Comparison of ENCODE assay signal across 11 mouse cellular contexts in the genomic region with DNA sequence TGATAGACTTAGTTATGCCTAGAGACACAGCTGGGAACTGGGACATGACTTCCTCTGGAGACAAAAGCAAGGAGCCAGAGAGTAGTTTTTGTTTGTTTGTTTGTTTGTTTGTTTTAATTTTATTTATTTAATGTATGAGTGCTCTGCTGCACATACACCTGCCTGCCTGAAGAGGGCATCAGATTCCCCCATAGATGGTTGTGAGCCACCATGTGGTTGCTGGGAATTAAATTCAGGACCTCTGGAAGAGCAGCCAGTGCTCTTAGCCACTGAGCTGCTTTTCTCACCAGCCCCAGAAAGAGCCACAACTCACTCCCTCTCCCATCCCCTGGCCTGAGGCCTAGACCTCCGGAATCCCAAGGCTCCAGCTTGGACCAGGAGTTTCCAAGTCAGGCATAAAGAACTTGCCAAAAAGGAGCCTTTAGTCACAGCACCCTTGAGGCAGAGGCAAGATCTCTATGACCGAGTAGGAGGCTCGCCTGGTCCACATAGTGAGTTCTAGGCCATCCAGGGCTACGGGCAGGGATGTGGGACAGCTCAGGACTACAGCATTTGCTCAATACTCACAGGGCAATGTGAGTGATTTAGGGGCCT. TPM values are rescaled to one million over a fixed set of nuclear protein-coding genes. Genes with fewer than 3 reads are reported as not detected.
DNase-seq lines count a peak whose midpoint lies in the region; ATAC-seq and TF ChIP-seq lines count a peak whose summit lies in the region.
"Had no signal": no experiment of that assay in that cellular context is flagged by ENCODE, and none has a peak within 500 bp of the region (broad histone marks: within the 10 kb centered on the region; RNA-seq: fewer than 3 reads in every experiment).

No protein-coding gene starts in this region.

- DNase-seq in adrenal gland, postnatal 10 days: peak; percentile 53
- no peak for DNase-seq in adrenal gland, adult 8-10 months
- DNase-seq in kidney, postnatal 0 days (ENCODE audit: low spot score): no peak
- DNase-seq in kidney, adult 9 months: no peak
- DNase-seq in CH12.LX (ENCODE audit: extremely low read depth): no peak
- DNase-seq in gastrocnemius, postnatal 25 days: peak; percentile 57
- DNase-seq in yolk sac, embryonic 10.5 days (ENCODE audit: low spot score): no peak
- no peak for DNase-seq in cerebellum, postnatal 4 days (ENCODE audit: low spot score in 2 of 2)

- peak; percentile 63 for TF ChIP-seq CTCF in kidney, postnatal 0 days (IDR thresholded peaks at IDR 0.05; ENCODE audit: low read depth)
- TF ChIP-seq CTCF in CH12.LX (conservative IDR thresholded peaks at IDR 0.05 in 1 of 2, IDR thresholded peaks at IDR 0.05 in 1 of 2; ENCODE audit: low read depth in 2 of 2, low read length in 2 of 2): peak; percentile 17 to 45; a peak in 3 of 4 replicates

- H3K27ac ChIP-seq in kidney, postnatal 0 days: no peak overlapping the region
- no peak overlapping the region for H3K27ac ChIP-seq in CH12.LX (ENCODE audit: insufficient read depth, low read depth)

- no peaks in the 10 kb centered on the region for H3K4me1 ChIP-seq in kidney, postnatal 0 days (replicated peaks; ENCODE audit: insufficient read depth, low read length)
- H3K4me1 ChIP-seq in CH12.LX (ENCODE audit: control insufficient read depth in 1 of 2, insufficient read depth in 2 of 2): 0 out of 4 replicates have a peak, but pooled peaks cover 0 to 3% of the 10 kb centered on the region in 2 experiments

- no peak for ATAC-seq in kidney, postnatal 0 days (replicated peaks; ENCODE audit: low FRiP score, low read depth)

- dilution Hi-C loops in CH12.LX (cut with MboI; ENCODE audit: extremely low pct_ligation_motif_present, extremely low pct_unique_long_range_greater_than_20kb, low sequenced_read_pairs): no loop called here

- in situ Hi-C loops in CH12.LX (cut with MboI; ENCODE audit: low pct_ligation_motif_present, low pct_unique_long_range_greater_than_20kb, low sequenced_read_pairs): loop anchor here (10.0 kb wide), 1 partner anchor 383 kb away; no protein-coding TSS in a partner anchor

- no peak overlapping the region for H3K4me3 ChIP-seq in kidney, postnatal 0 days (replicated peaks; ENCODE audit: low read depth, low read length)
- H3K4me3 ChIP-seq in CH12.LX (replicated peaks in 1 of 3; ENCODE audit: low read depth in 2 of 3, low read length in 2 of 3, poor library complexity in 1 of 3): no peak overlapping the region

- H3K9me3 ChIP-seq in kidney, postnatal 0 days (replicated peaks; ENCODE audit: low read length): no peaks in the 10 kb centered on the region
- no peaks in the 10 kb centered on the region for H3K9me3 ChIP-seq in CH12.LX (replicated peaks; ENCODE audit: low read length)

- H3K36me3 ChIP-seq in kidney, postnatal 0 days (ENCODE audit: insufficient read depth, low read length): no peaks in the 10 kb centered on the region
- H3K36me3 ChIP-seq in CH12.LX (replicated peaks in 1 of 2; ENCODE audit: control insufficient read depth in 1 of 2, insufficient read depth in 1 of 2, low read length in 1 of 2): no peaks in the 10 kb centered on the region

- no peak overlapping the region for H3K9ac ChIP-seq in kidney, postnatal 0 days (ENCODE audit: low read depth, low read length)
- H3K9ac ChIP-seq in CH12.LX (ENCODE audit: insufficient read depth, low read depth): no peak overlapping the region

- TF ChIP-seq RAD21 in CH12.LX (IDR thresholded peaks at IDR 0.05; ENCODE audit: low read depth, low read length): no peak

- no peak for TF ChIP-seq POLR2A in CH12.LX (IDR thresholded peaks at IDR 0.05; ENCODE audit: low read depth, low read length)

- no peaks in the 10 kb centered on the region for H3K79me2 ChIP-seq in CH12.LX (replicated peaks; ENCODE audit: control insufficient read depth, extremely low read depth, insufficient read depth, poor library complexity, severe bottlenecking)

- 64% methylated on average over 4 of the region's 4 CpGs for WGBS in kidney, postnatal 0 days

- no peaks in the 10 kb centered on the region for H3K27me3 ChIP-seq in kidney, postnatal 0 days (ENCODE audit: insufficient read depth, low read length)
- H3K27me3 ChIP-seq in CH12.LX (replicated peaks): peaks cover 6% of the 10 kb centered on the region

- no peak overlapping the region for H3K4me2 ChIP-seq in kidney, postnatal 0 days (ENCODE audit: low read length)
- no peak overlapping the region for H3K4me2 ChIP-seq in CH12.LX (ENCODE audit: insufficient read depth, low read depth, poor library complexity, severe bottlenecking)

- no peak for TF ChIP-seq EP300 in CH12.LX (IDR thresholded peaks at IDR 0.05; ENCODE audit: low read length)

TF ChIP-seq in CH12.LX, 34 proteins besides CTCF, POLR2A, EP300 and RAD21:
- TF ChIP-seq ETS1 (conservative IDR thresholded peaks at IDR 0.05; ENCODE audit: low read depth, low read length) (no peak), HCFC1 (IDR thresholded peaks at IDR 0.05; ENCODE audit: low read depth, low read length) (no peak), SIN3A (IDR thresholded peaks at IDR 0.05; ENCODE audit: low read length) (no peak), IRF4 (IDR thresholded peaks at IDR 0.05; ENCODE audit: low read depth, low read length) (no peak), ZKSCAN1 (IDR thresholded peaks at IDR 0.05; ENCODE audit: borderline replicate concordance, low read depth, low read length) (no peak), TCF12 (IDR thresholded peaks at IDR 0.05; ENCODE audit: low read depth, low read length) (no peak), CHD2 (IDR thresholded peaks at IDR 0.05; ENCODE audit: low read length) (no peak), RCOR1 (conservative IDR thresholded peaks at IDR 0.05; ENCODE audit: low read depth, low read length) (no peak), TBP (conservative IDR thresholded peaks at IDR 0.05; ENCODE audit: low read depth, low read length) (no peak), ZC3H11A (IDR thresholded peaks at IDR 0.05; ENCODE audit: low read depth, low read length) (no peak), MAFK (IDR thresholded peaks at IDR 0.05; ENCODE audit: insufficient replicate concordance, low read length) (no peak), MEF2A (IDR thresholded peaks at IDR 0.05; ENCODE audit: borderline replicate concordance, low read depth, low read length) (no peak), SMC3 (IDR thresholded peaks at IDR 0.05; ENCODE audit: low read depth, low read length) (no peak), KAT2A (IDR thresholded peaks at IDR 0.05; ENCODE audit: insufficient replicate concordance, low read length) (no peak), POLR2AphosphoS2 (IDR thresholded peaks at IDR 0.05; ENCODE audit: low read depth, low read length) (no peak), USF1 (IDR thresholded peaks at IDR 0.05; ENCODE audit: low read depth, low read length) (no peak), ZMIZ1 (IDR thresholded peaks at IDR 0.05; ENCODE audit: low read depth, low read length) (no peak)

RNA-seq across cellular contexts. Expression of a gene that starts 25.6 kb away (rescaled TPM):
- total RNA-seq in adrenal gland, postnatal 10 days (2021): 10 to 100 TPM; 22.3 to 28.2 TPM
- total RNA-seq in adrenal gland, adult 8-10 months (2022): 10 to 100 TPM; 19.0 to 63.2 (median 35.3) TPM
- 14.6 and 15.8 TPM in 2 replicates for polyA plus RNA-seq in kidney, postnatal 0 days (2015; fragmentation: Nextera tagmentation; extraction: Ambion mirVana)
- not detected in 2 replicates for total RNA-seq in CH12.LX (2012; rRNA removed)
- total RNA-seq in CH12.LX (2014; rRNA removed): not detected in 2 replicates
- polyA plus RNA-seq in CH12.LX (2012; ENCODE audit: insufficient read length, low read depth): not detected in 2 replicates
- total RNA-seq in gastrocnemius, postnatal 25 days (2021): 1 to 10 TPM; 2.4 to 3.1 TPM
- total RNA-seq: megakaryocyte-erythroid progenitor cell, adult 5-6 weeks had no signal

RNA-seq across cellular contexts. Expression of a gene that starts 31.6 kb away (rescaled TPM):
- 100 to 1,000 TPM in 1 of 2 experiments, 10 to 100 TPM in 1; 99.2 to 130 TPM for total RNA-seq in adrenal gland, postnatal 10 days (2021)
- 100 to 1,000 TPM in 2 of 4 experiments, 10 to 100 TPM in 2; 84.9 to 139 (median 113) TPM for total RNA-seq in adrenal gland, adult 8-10 months (2022)
- polyA plus RNA-seq in kidney, postnatal 0 days (2015; fragmentation: Nextera tagmentation; extraction: Ambion mirVana): 51.7 and 52.5 TPM in 2 replicates
- 13.8 and 14.6 TPM in 2 replicates for total RNA-seq in CH12.LX (2012; rRNA removed)
- 11.2 and 11.8 TPM in 2 replicates for total RNA-seq in CH12.LX (2014; rRNA removed)
- polyA plus RNA-seq in CH12.LX (2012; ENCODE audit: insufficient read length, low read depth): 12.6 and 13.0 TPM in 2 replicates
- total RNA-seq in gastrocnemius, postnatal 25 days (2021): 10 to 100 TPM; 46.0 to 51.2 TPM

RNA-seq across cellular contexts. Expression of a gene that starts 44.7 kb away (rescaled TPM):
- total RNA-seq in adrenal gland, postnatal 10 days (2021): not detected
- total RNA-seq in adrenal gland, adult 8-10 months (2022): not detected
- not detected in 2 replicates for polyA plus RNA-seq in kidney, postnatal 0 days (2015; fragmentation: Nextera tagmentation; extraction: Ambion mirVana)
- total RNA-seq in CH12.LX (2012; rRNA removed) (not detected in 2 replicates), CH12.LX (2014; rRNA removed) (not detected in 2 replicates)
- polyA plus RNA-seq in CH12.LX (2012; ENCODE audit: insufficient read length, low read depth): not detected in 2 replicates
- total RNA-seq in gastrocnemius, postnatal 25 days (2021): not detected
- total RNA-seq: left cerebral cortex, adult 8-10 months; megakaryocyte-erythroid progenitor cell, adult 5-6 weeks had no signal
- polyA plus RNA-seq: stomach, embryonic 14.5 days had no signal

Comparison
In these comparisons a context has a peak if more than half of its experiments do, and no peak if none do; other contexts are left out.
1. DNase-seq: peak in adrenal gland, postnatal 10 days (single experiment) and gastrocnemius, postnatal 25 days (single experiment); none in adrenal gland, adult 8-10 months (single experiment), kidney, postnatal 0 days (single experiment), kidney, adult 9 months (single experiment), CH12.LX (single experiment), yolk sac, embryonic 10.5 days (single experiment) and cerebellum, postnatal 4 days (0 of 2).
2. RNA of a gene that starts 25.6 kb away (total RNA-seq): 19.0 to 63.2 TPM in adrenal gland, adult 8-10 months and 22.3 to 28.2 TPM in adrenal gland, postnatal 10 days; 2.4 to 3.1 TPM in gastrocnemius, postnatal 25 days and not detected in CH12.LX; every median in the first group is over 4 times any median in the second.